31 mouse cellular contexts compared by ENCODE assay signal in genomic region chr11:98042741-98043140, GRCm38 (mm10). TPM values are rescaled to one million over a fixed set of nuclear protein-coding genes. Genes with fewer than 3 reads are reported as not detected.
DNase-seq lines count a peak whose midpoint lies in the region; ATAC-seq and TF ChIP-seq lines count a peak whose summit lies in the region.
"Had no signal": no experiment of that assay in that cellular context is flagged by ENCODE, and none has a peak within 500 bp of the region (broad histone marks: within the 10 kb centered on the region; RNA-seq: fewer than 3 reads in every experiment).

No protein-coding gene starts in this region.

- peaks cover 60% of the 10 kb centered on the region for H3K79me2 ChIP-seq in C2C12 (ENCODE audit: control insufficient read depth, insufficient read depth)

- H3K27ac ChIP-seq in heart, embryonic 16.5 days (ENCODE audit: low read length) = no peak overlapping the region
- no peak overlapping the region for H3K27ac ChIP-seq in gastrocnemius, adult 2 months
- H3K27ac ChIP-seq in forebrain, embryonic 16.5 days (ENCODE audit: low read length) = no peak overlapping the region
- H3K27ac ChIP-seq: forebrain, embryonic 13.5 days; hindbrain, embryonic 13.5 days; kidney, postnatal 0 days; limb, embryonic 10.5 days; limb, embryonic 15.5 days; liver, embryonic 13.5 days had no signal

- H3K36me3 ChIP-seq in heart, embryonic 16.5 days (ENCODE audit: control insufficient read depth, insufficient read depth) = no peaks in the 10 kb centered on the region
- peaks cover 68% of the 10 kb centered on the region for H3K36me3 ChIP-seq in C2C12 (ENCODE audit: control insufficient read depth, insufficient read depth)
- no peaks in the 10 kb centered on the region for H3K36me3 ChIP-seq in forebrain, embryonic 16.5 days (ENCODE audit: control insufficient read depth, insufficient read depth)
- H3K36me3 ChIP-seq: hindbrain, embryonic 13.5 days; limb, embryonic 10.5 days; limb, embryonic 15.5 days; liver, embryonic 13.5 days had no signal

- H3K4me2 ChIP-seq in heart, embryonic 16.5 days (ENCODE audit: low read depth, low read length) = no peak overlapping the region
- no peak overlapping the region for H3K4me2 ChIP-seq in forebrain, embryonic 16.5 days (ENCODE audit: low read length)
- H3K4me2 ChIP-seq: forebrain, embryonic 13.5 days; heart, embryonic 11.5 days; hindbrain, embryonic 13.5 days; limb, embryonic 15.5 days; liver, embryonic 13.5 days; lung, embryonic 14.5 days; midbrain, embryonic 11.5 days had no signal

- H3K4me3 ChIP-seq in heart, embryonic 16.5 days (ENCODE audit: low read length) = no peak overlapping the region
- no peak overlapping the region for H3K4me3 ChIP-seq in C2C12 (ENCODE audit: insufficient read depth, poor library complexity, severe bottlenecking)
- H3K4me3 ChIP-seq in gastrocnemius, adult 2 months = no peak overlapping the region
- no peak overlapping the region for H3K4me3 ChIP-seq in forebrain, embryonic 16.5 days (replicated peaks; ENCODE audit: low read length)
- H3K4me3 ChIP-seq: forebrain, embryonic 13.5 days; hindbrain, embryonic 13.5 days; limb, embryonic 10.5 days; limb, embryonic 15.5 days; liver, embryonic 13.5 days had no signal

- ATAC-seq in heart, embryonic 16.5 days (replicated peaks; ENCODE audit: extremely low read depth, insufficient read depth, low FRiP score) = 0 out of 2 replicates have a peak, but pooled peaks have one; percentile 9
- ATAC-seq in forebrain, embryonic 16.5 days = no peak
- ATAC-seq: forebrain, embryonic 13.5 days; intestine, embryonic 16.5 days; midbrain, embryonic 16.5 days had no signal

- H3K9me3 ChIP-seq in heart, embryonic 16.5 days (replicated peaks; ENCODE audit: control insufficient read depth, low read length) = no peaks in the 10 kb centered on the region
- H3K9me3 ChIP-seq in forebrain, embryonic 16.5 days (ENCODE audit: control insufficient read depth, low read length) = no peaks in the 10 kb centered on the region
- H3K9me3 ChIP-seq: forebrain, embryonic 13.5 days; hindbrain, embryonic 13.5 days; limb, embryonic 10.5 days; limb, embryonic 15.5 days; liver, embryonic 13.5 days had no signal

- H3K4me1 ChIP-seq in heart, embryonic 16.5 days (ENCODE audit: control insufficient read depth, insufficient read depth, low read length) = no peaks in the 10 kb centered on the region
- peaks cover 6% of the 10 kb centered on the region; the same call in 1 of the 2 replicates for H3K4me1 ChIP-seq in forebrain, embryonic 16.5 days (replicated peaks; ENCODE audit: control insufficient read depth, insufficient read depth, low read length)
- H3K4me1 ChIP-seq: liver, embryonic 13.5 days had no signal

- TF ChIP-seq CTCF in C2C12 (IDR thresholded peaks at IDR 0.05; ENCODE audit: control insufficient read depth, insufficient read depth, insufficient read length) = no peak
- TF ChIP-seq CTCF in gastrocnemius, adult 2 months (IDR thresholded peaks at IDR 0.05) = no peak

- intact Hi-C loops in gastrocnemius, adult 2 months (cut with DNase I) = no loop called here

- 65% methylated on average over 6 of the region's 6 CpGs for WGBS in heart, embryonic 16.5 days
- 74% methylated on average over 6 of the region's 6 CpGs for WGBS in forebrain, embryonic 16.5 days

- peak overlapping the region; percentile 9 for H3ac ChIP-seq in C2C12 (ENCODE audit: control insufficient read depth, insufficient read length, low read depth)

- H3K9ac ChIP-seq in heart, embryonic 16.5 days (ENCODE audit: low read length) = no peak overlapping the region
- H3K9ac ChIP-seq in forebrain, embryonic 16.5 days (replicated peaks; ENCODE audit: low read depth, low read length) = no peak overlapping the region
- H3K9ac ChIP-seq: forebrain, embryonic 13.5 days; hindbrain, embryonic 13.5 days; limb, embryonic 15.5 days; liver, embryonic 13.5 days; lung, embryonic 14.5 days had no signal

- H3K27me3 ChIP-seq in heart, embryonic 16.5 days (ENCODE audit: control insufficient read depth, insufficient read depth, low read length) = 0 out of 2 replicates have a peak, but pooled peaks cover under 1% of the 10 kb centered on the region
- H3K27me3 ChIP-seq in C2C12 (ENCODE audit: control insufficient read depth, insufficient read depth, insufficient read length) = no peaks in the 10 kb centered on the region
- no peaks in the 10 kb centered on the region for H3K27me3 ChIP-seq in forebrain, embryonic 16.5 days (replicated peaks; ENCODE audit: control insufficient read depth, insufficient read depth, low read length)
- H3K27me3 ChIP-seq: limb, embryonic 15.5 days had no signal

- no peak for DNase-seq in heart, adult 11 months
- DNase-seq in kidney, postnatal 36 days = peak; percentile 53 to 60
- no peak for DNase-seq in kidney, adult 11 months
- peak; percentile 28 for DNase-seq in 3T3-L1 (ENCODE audit: low read depth, low spot score)
- no peak for DNase-seq in gastrocnemius, adult 2 months
- DNase-seq: adrenal gland, adult 2 months; cerebellum, adult 11 months; cerebellum, postnatal 25 days; gastrocnemius, postnatal 25 days; heart, adult 18-20 months; heart, postnatal 4 days; layer of hippocampus, postnatal 36 days; liver, embryonic 13.5 days; lung, embryonic 14.5 days; right cerebral cortex, adult 18-20 months; spleen, adult 18-20 months; thymus, postnatal 14 days had no signal

- H3K79me3 ChIP-seq in C2C12 (ENCODE audit: low read depth) = peaks cover 34% of the 10 kb centered on the region

TF ChIP-seq in C2C12, 6 proteins besides CTCF, POLR2A, EP300 and RAD21:
- TF ChIP-seq MAX (IDR thresholded peaks at IDR 0.05) (no peak), FOSL1 (IDR thresholded peaks at IDR 0.05; ENCODE audit: insufficient read depth, low read length, poor library complexity, severe bottlenecking) (no peak)

RNA-seq across cellular contexts. Expression of gene Stac2, which starts 10.5 kb away (rescaled TPM):
- 0.62 and 0.75 TPM in 2 replicates for polyA plus RNA-seq in heart, embryonic 16.5 days (2015; fragmentation: Nextera tagmentation; extraction: Ambion mirVana)
- 34.6 TPM for polyA plus RNA-seq in C2C12 (2012; fragmentation: generic; extraction: Trizol)
- under 1 TPM in 1 of 2 experiments, not detected in 1; 0.11 TPM for total RNA-seq in gastrocnemius, adult 2 months (2021)
- 3.4 and 5.4 TPM in 2 replicates for polyA plus RNA-seq in forebrain, embryonic 16.5 days (2015; fragmentation: Nextera tagmentation; extraction: Ambion mirVana)
- total RNA-seq: megakaryocyte progenitor cell, adult 5-6 weeks had no signal

RNA-seq across cellular contexts. Expression of gene Rpl19, which starts 16.2 kb away (rescaled TPM):
- 596 and 670 TPM in 2 replicates for polyA plus RNA-seq in heart, embryonic 16.5 days (2015; fragmentation: Nextera tagmentation; extraction: Ambion mirVana)
- polyA plus RNA-seq in C2C12 (2012; fragmentation: generic; extraction: Trizol) = 3,682 TPM
- 100 to 1,000 TPM; 404 to 490 TPM for total RNA-seq in gastrocnemius, adult 2 months (2021)
- polyA plus RNA-seq in forebrain, embryonic 16.5 days (2015; fragmentation: Nextera tagmentation; extraction: Ambion mirVana) = 652 and 659 TPM in 2 replicates

RNA-seq across cellular contexts. Expression of gene Cacnb1, which starts 19.9 kb away (rescaled TPM):
- 6.3 and 6.7 TPM in 2 replicates for polyA plus RNA-seq in heart, embryonic 16.5 days (2015; fragmentation: Nextera tagmentation; extraction: Ambion mirVana)
- 6.1 TPM for polyA plus RNA-seq in C2C12 (2012; fragmentation: generic; extraction: Trizol)
- 100 to 1,000 TPM; 199 to 214 TPM for total RNA-seq in gastrocnemius, adult 2 months (2021)
- polyA plus RNA-seq in forebrain, embryonic 16.5 days (2015; fragmentation: Nextera tagmentation; extraction: Ambion mirVana) = 39.0 and 52.1 TPM in 2 replicates

RNA-seq across cellular contexts. Expression of gene Arl5c, which starts 46.8 kb away (rescaled TPM):
- polyA plus RNA-seq in heart, embryonic 16.5 days (2015; fragmentation: Nextera tagmentation; extraction: Ambion mirVana) = 7.7 and 13.2 TPM in 2 replicates
- polyA plus RNA-seq in C2C12 (2012; fragmentation: generic; extraction: Trizol) = 0.54 TPM
- under 1 TPM; 0.31 to 0.47 TPM for total RNA-seq in gastrocnemius, adult 2 months (2021)
- polyA plus RNA-seq in forebrain, embryonic 16.5 days (2015; fragmentation: Nextera tagmentation; extraction: Ambion mirVana) = 4.6 and 6.4 TPM in 2 replicates

RNA-seq across cellular contexts. Expression of gene Plxdc1, which starts 56.5 kb away (rescaled TPM):
- 1.8 and 2.6 TPM in 2 replicates for polyA plus RNA-seq in heart, embryonic 16.5 days (2015; fragmentation: Nextera tagmentation; extraction: Ambion mirVana)
- 0.25 TPM for polyA plus RNA-seq in C2C12 (2012; fragmentation: generic; extraction: Trizol)
- 1 to 10 TPM; 3.0 to 3.1 TPM for total RNA-seq in gastrocnemius, adult 2 months (2021)
- 0.72 and 0.96 TPM in 2 replicates for polyA plus RNA-seq in forebrain, embryonic 16.5 days (2015; fragmentation: Nextera tagmentation; extraction: Ambion mirVana)
- polyA plus RNA-seq: heart, embryonic 11.5 days; limb, embryonic 10.5 days; midbrain, embryonic 11.5 days; neural tube, embryonic 11.5 days had no signal

Comparison
In these comparisons a context has a peak if more than half of its experiments do, and no peak if none do; other contexts are left out.
1. DNase-seq: peak in kidney, postnatal 36 days (2 of 2) and 3T3-L1 (single experiment); none in heart, adult 11 months (single experiment), kidney, adult 11 months (single experiment) and gastrocnemius, adult 2 months (single experiment).